ENCODE assay signal across 18 mouse cellular contexts in the genomic region with DNA sequence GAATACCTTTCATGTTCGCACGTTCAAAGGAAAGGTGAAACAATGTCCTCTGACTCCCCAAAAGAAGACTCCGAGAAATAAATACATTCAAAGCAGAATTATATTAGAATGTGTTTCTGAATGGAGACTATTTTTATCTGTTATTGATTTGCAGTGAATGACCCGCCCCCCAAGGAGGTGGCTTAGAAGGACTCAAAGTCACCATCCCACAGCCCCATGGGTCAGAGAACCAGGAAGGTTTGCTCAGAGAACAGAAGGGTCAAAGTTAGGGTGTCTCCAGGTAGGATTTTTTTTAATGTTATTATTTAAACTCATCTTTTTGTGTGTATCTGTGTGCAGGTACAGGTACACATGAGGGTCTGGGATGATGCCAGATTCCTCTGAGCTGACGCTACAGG.
"Had no signal": no experiment of that assay in that cellular context is flagged by ENCODE, and none has a peak within 500 bp of the region (broad histone marks: within the 10 kb centered on the region; RNA-seq: fewer than 3 reads in every experiment).

No protein-coding gene starts in this region.

- H3K36me3 ChIP-seq: liver, embryonic 15.5 days; lung, embryonic 15.5 days; midbrain, embryonic 13.5 days; midbrain, embryonic 15.5 days; neural tube, embryonic 12.5 days had no signal

- H3K4me2 ChIP-seq: liver, embryonic 15.5 days; lung, embryonic 15.5 days; midbrain, embryonic 11.5 days; midbrain, embryonic 13.5 days; midbrain, embryonic 15.5 days; neural tube, embryonic 12.5 days had no signal

- H3K4me1 ChIP-seq: liver, embryonic 15.5 days; lung, embryonic 15.5 days; megakaryocyte, embryonic 14.5 days; midbrain, embryonic 13.5 days; midbrain, embryonic 15.5 days; neural tube, embryonic 12.5 days had no signal

- H3K9me3 ChIP-seq: liver, embryonic 15.5 days; lung, embryonic 15.5 days; midbrain, embryonic 13.5 days; midbrain, embryonic 15.5 days; neural tube, embryonic 12.5 days had no signal

- H3K4me3 ChIP-seq: liver, embryonic 15.5 days; lung, embryonic 15.5 days; megakaryocyte, embryonic 14.5 days; midbrain, embryonic 13.5 days; midbrain, embryonic 15.5 days; neural tube, embryonic 12.5 days had no signal

- ATAC-seq: liver, postnatal 0 days; lung, postnatal 0 days; midbrain, embryonic 13.5 days; midbrain, embryonic 15.5 days had no signal

- DNase-seq: liver, postnatal 0 days; lung, adult 2 months; lung, postnatal 14 days; lung, postnatal 36 days; right cerebral cortex, postnatal 14 days; spleen, adult 18-20 months; thymus, adult 2 months; thymus, postnatal 25 days; thymus, postnatal 4 days had no signal

- H3K9ac ChIP-seq: liver, embryonic 15.5 days; liver, postnatal 0 days; lung, embryonic 15.5 days; midbrain, embryonic 13.5 days; midbrain, embryonic 15.5 days; neural tube, embryonic 12.5 days had no signal

- H3K27ac ChIP-seq: liver, embryonic 15.5 days; lung, embryonic 15.5 days; macrophage; midbrain, embryonic 13.5 days; midbrain, embryonic 15.5 days; neural tube, embryonic 12.5 days had no signal

- H3K27me3 ChIP-seq: liver, embryonic 15.5 days; lung, embryonic 15.5 days; megakaryocyte, embryonic 14.5 days; midbrain, embryonic 13.5 days; midbrain, embryonic 15.5 days; neural tube, embryonic 12.5 days had no signal
